Mouse (Mus musculus) c-Kit-positive CD71-positive TER-119-negative erythroid progenitor cells, embryonic 14.5 days (primary cell): ENCODE results near the gene Cercam.
A peak's percentile ranks its signal among the peaks of the same experiment; 100 is the strongest.

Experiments
- DNase-seq: peaks from one replicate; pipeline ENCODE4 v3.0.0-alpha.2; 2013; ENCODE audit warnings: low read depth

Cercam gene

GRCm38 (mm10) chr2:29868949-29869645 is at the start of gene Cercam:
Gene Cercam, plus strand, starts transcription at chr2:29869164.
- peak; percentile 91 for DNase-seq

- DNase-seq: no peak
These were observed 49.6 kb upstream of the Cercam start for GRCm38 (mm10) chr2:29819363-29819762.

- peak; percentile 56 for DNase-seq
These were observed 48.7 kb upstream of the Cercam start, which contains the start of gene Urm1 for GRCm38 (mm10) chr2:29820025-29820817. Gene Urm1, plus strand, starts transcription at chr2:29820075.

- DNase-seq: no peak
These were observed 42.5 kb upstream of the Cercam start for GRCm38 (mm10) chr2:29826318-29826925.

GRCm38 (mm10) chr2:29826926-29827708 is 41.8 kb upstream of the Cercam start:
- peak; percentile 97 for DNase-seq

GRCm38 (mm10) chr2:29827709-29828024 is 41.3 kb upstream of the Cercam start:
- no peak for DNase-seq

- no peak for DNase-seq
These were observed 37.9 kb upstream of the Cercam start for GRCm38 (mm10) chr2:29831106-29831505.

GRCm38 (mm10) chr2:29833796-29834195 is 35.2 kb upstream of the Cercam start:
- no peak for DNase-seq

- DNase-seq: no peak
These were observed 33.5 kb upstream of the Cercam start for GRCm38 (mm10) chr2:29835391-29835899.

- no peak for DNase-seq
These were observed 29.5 kb upstream of the Cercam start for GRCm38 (mm10) chr2:29839460-29839859.

GRCm38 (mm10) chr2:29843231-29844105 is 25.5 kb upstream of the Cercam start:
- no peak for DNase-seq

GRCm38 (mm10) chr2:29844115-29844514 is 24.8 kb upstream of the Cercam start:
- no peak for DNase-seq

GRCm38 (mm10) chr2:29844661-29845060 is 24.3 kb upstream of the Cercam start:
- DNase-seq: no peak

- no peak for DNase-seq
These were observed 23.3 kb upstream of the Cercam start for GRCm38 (mm10) chr2:29845636-29846035.

- DNase-seq: no peak
These were observed 22.7 kb upstream of the Cercam start for GRCm38 (mm10) chr2:29846061-29846853.

GRCm38 (mm10) chr2:29846911-29847310 is 22.1 kb upstream of the Cercam start:
- no peak for DNase-seq

GRCm38 (mm10) chr2:29849041-29849440 is 19.9 kb upstream of the Cercam start:
- no peak for DNase-seq

- no peak for DNase-seq
These were observed 19.0 kb upstream of the Cercam start for GRCm38 (mm10) chr2:29849841-29850480.

- no peak for DNase-seq
These were observed 15.9 kb upstream of the Cercam start for GRCm38 (mm10) chr2:29852957-29853485.
